Mouse (Mus musculus) stomach, postnatal 0 days (tissue): ENCODE data around the gene Fars2. TPM values are rescaled to one million over a fixed set of nuclear protein-coding genes. Genes with fewer than 3 reads are reported as not detected.

Experiments used
- ATAC-seq: fragments of 200-750 bp; cut with Nextera tagmentation; 2 replicates; pipeline ENCODE4 v1.8.0; 2017; ENCODE audit not compliant: low FRiP score, low TSS enrichment
- DNase-seq: peaks from one replicate; pipeline ENCODE4 v3.0.0-alpha.2; 2016; ENCODE audit warnings: low spot score
- H3K27ac ChIP-seq: fragments of 300-500 bp; sonication (generic); replicated peaks from 2 replicates; pipeline ENCODE4 v1.5.1; 2014; ENCODE audit warnings: mild to moderate bottlenecking, control low read depth
- H3K27me3 ChIP-seq: fragments of 300-500 bp; sonication (generic); 2 replicates; pipeline ENCODE4 v1.6.1; 2014; ENCODE audit warnings: low read length; ENCODE audit not compliant: control insufficient read depth, insufficient read depth
- H3K36me3 ChIP-seq: fragments of 300-500 bp; sonication (generic); 2 replicates; pipeline ENCODE4 v1.6.1; 2014; ENCODE audit warnings: low read length, mixed read lengths; ENCODE audit not compliant: control insufficient read depth, insufficient read depth
- H3K4me1 ChIP-seq: fragments of 300-500 bp; sonication (generic); replicated peaks from 2 replicates; pipeline ENCODE4 v1.6.1; 2014; ENCODE audit warnings: antibody characterized with exemption; ENCODE audit not compliant: control insufficient read depth, insufficient read depth
- H3K4me2 ChIP-seq: fragments of 300-500 bp; sonication (generic); replicated peaks from 2 replicates; pipeline ENCODE4 v1.6.1; 2014; ENCODE audit warnings: low read depth, mild to moderate bottlenecking, control low read depth, moderate library complexity
- H3K4me3 ChIP-seq: fragments of 300-500 bp; sonication (generic); 2 replicates; pipeline ENCODE4 v1.5.1; 2014; ENCODE audit warnings: low read depth, low read length, control low read depth
- H3K9ac ChIP-seq: fragments of 300-500 bp; sonication (generic); 2 replicates; pipeline ENCODE4 v1.6.1; 2014; ENCODE audit warnings: mild to moderate bottlenecking, low read length, control low read depth, mixed read lengths
- H3K9me3 ChIP-seq: fragments of 300-500 bp; sonication (generic); 2 replicates; pipeline ENCODE4 v1.6.1; 2016; ENCODE audit warnings: low read length; ENCODE audit not compliant: control insufficient read depth
- CTCF ChIP-seq: IDR thresholded peaks from 2 replicates; pipeline ENCODE4 v1.5.1; 2016; ENCODE audit warnings: antibody characterized with exemption, low read depth, mild to moderate bottlenecking, moderate library complexity
- EP300 ChIP-seq: optimal IDR thresholded peaks from 2 replicates; pipeline ENCODE3; 2016; ENCODE audit warnings: antibody characterized with exemption
- WGBS: fragments of 180-500 bp; shearing (Covaris S2); extraction: QIAGEN DNeasy Blood & Tissue Kit; methylation state at CpG from one replicate; pipeline ENCODE4 v1.1.7; 2014; 5-methylcytosine and 5-hydroxymethylcytosine counted together
- polyA plus RNA-seq: library from polyadenylated mRNA; unstranded; fragments of >200 nt; fragmentation: Nextera tagmentation; extraction: Ambion mirVana; gene quantifications from 2 replicates; pipeline ENCODE4 v1.2.1, GENCODE M21; 2015

The Fars2 gene
- polyA plus RNA-seq, 1 experiment from 2014 or later, result 31.7 TPM

GRCm38 (mm10) chr13:36149175-36149939 lies 32.1 kb downstream of the Fars2 start:
- no peaks in the 10 kb centered on the region for H3K36me3 ChIP-seq

GRCm38 (mm10) chr13:36150272-36150671 lies 33.1 kb downstream of the Fars2 start:
- WGBS, result 36% methylated on average over 5 of the region's 5 CpGs
- TF ChIP-seq CTCF (no peak), EP300 (no peak)
- Histone ChIP-seq H3K9me3 (no peaks in the 10 kb centered on the region), H3K4me3 (no peak overlapping the region), H3K4me1 (no peaks in the 10 kb centered on the region; the same call in 1 of the 2 replicates), H3K4me2 (no peak overlapping the region), H3K36me3 (no peaks in the 10 kb centered on the region), H3K9ac (no peak overlapping the region), H3K27me3 (no peaks in the 10 kb centered on the region), H3K27ac (no peak overlapping the region)
- no peak for ATAC-seq
- no peak for DNase-seq

More at GRCm38 (mm10) chr13:36149175-36149939, 32.1 kb downstream of the Fars2 start:
- DNase-seq (peak; percentile 31), ATAC-seq (peak; percentile 80; the same call in 1 of the 2 replicates)
- Histone ChIP-seq H3K4me3 (no peak overlapping the region), H3K27me3 (no peaks in the 10 kb centered on the region), H3K9ac (no peak overlapping the region), H3K27ac (0 out of 2 replicates have a peak overlapping the region, but pooled peaks have one; percentile 30), H3K9me3 (no peaks in the 10 kb centered on the region), H3K4me1 (no peaks in the 10 kb centered on the region; the same call in 1 of the 2 replicates), H3K4me2 (no peak overlapping the region)
- 34% methylated on average over 6 of the region's 6 CpGs for WGBS
- TF ChIP-seq EP300 (no peak), CTCF (no peak)

- DNase-seq (no peak), ATAC-seq (no peak)
- Histone ChIP-seq H3K4me2 (no peak overlapping the region), H3K9me3 (no peaks in the 10 kb centered on the region), H3K4me3 (no peak overlapping the region), H3K4me1 (no peaks in the 10 kb centered on the region; the same call in 1 of the 2 replicates), H3K27me3 (no peaks in the 10 kb centered on the region), H3K27ac (no peak overlapping the region), H3K36me3 (no peaks in the 10 kb centered on the region), H3K9ac (no peak overlapping the region)
- WGBS, result 72% methylated on average over 5 of the region's 5 CpGs
- TF ChIP-seq CTCF, result no peak
- no peak for TF ChIP-seq EP300
Observed at GRCm38 (mm10) chr13:36152728-36153498, 35.7 kb downstream of the Fars2 start.

- ATAC-seq (no peak), DNase-seq (no peak)
- H3K9me3 ChIP-seq, result no peaks in the 10 kb centered on the region
- H3K27me3 ChIP-seq, result no peaks in the 10 kb centered on the region
- H3K9ac ChIP-seq, result no peak overlapping the region
- TF ChIP-seq CTCF (no peak), EP300 (no peak)
- no peak overlapping the region for H3K4me3 ChIP-seq
- no peak overlapping the region for H3K27ac ChIP-seq
- H3K4me2 ChIP-seq, result no peak overlapping the region
- WGBS, result 74% methylated on average over 7 of the region's 7 CpGs
- H3K36me3 ChIP-seq, result no peaks in the 10 kb centered on the region
- no peaks in the 10 kb centered on the region for H3K4me1 ChIP-seq
Observed at GRCm38 (mm10) chr13:36156340-36156931, 39.2 kb downstream of the Fars2 start.

- 66% methylated on average over 5 of the region's 5 CpGs for WGBS
- TF ChIP-seq EP300 (no peak), CTCF (no peak)
- H3K27ac ChIP-seq, result no peak overlapping the region
- no peak for ATAC-seq
- no peaks in the 10 kb centered on the region for H3K27me3 ChIP-seq
- H3K36me3 ChIP-seq, result no peaks in the 10 kb centered on the region
- H3K4me3 ChIP-seq, result no peak overlapping the region
- H3K9ac ChIP-seq, result no peak overlapping the region
- no peak overlapping the region for H3K4me2 ChIP-seq
- H3K9me3 ChIP-seq, result no peaks in the 10 kb centered on the region
- H3K4me1 ChIP-seq, result no peaks in the 10 kb centered on the region
- DNase-seq, result no peak
Observed at GRCm38 (mm10) chr13:36163411-36163810, 46.2 kb downstream of the Fars2 start.
